Mouse (Mus musculus): ENCODE results near the gene Pax4.

Pax4 gene

GRCm38 (mm10) chr6:28431538-28431855, 17.7 kb downstream of the Pax4 start:
- DNase-seq, result no peak

DNA sequence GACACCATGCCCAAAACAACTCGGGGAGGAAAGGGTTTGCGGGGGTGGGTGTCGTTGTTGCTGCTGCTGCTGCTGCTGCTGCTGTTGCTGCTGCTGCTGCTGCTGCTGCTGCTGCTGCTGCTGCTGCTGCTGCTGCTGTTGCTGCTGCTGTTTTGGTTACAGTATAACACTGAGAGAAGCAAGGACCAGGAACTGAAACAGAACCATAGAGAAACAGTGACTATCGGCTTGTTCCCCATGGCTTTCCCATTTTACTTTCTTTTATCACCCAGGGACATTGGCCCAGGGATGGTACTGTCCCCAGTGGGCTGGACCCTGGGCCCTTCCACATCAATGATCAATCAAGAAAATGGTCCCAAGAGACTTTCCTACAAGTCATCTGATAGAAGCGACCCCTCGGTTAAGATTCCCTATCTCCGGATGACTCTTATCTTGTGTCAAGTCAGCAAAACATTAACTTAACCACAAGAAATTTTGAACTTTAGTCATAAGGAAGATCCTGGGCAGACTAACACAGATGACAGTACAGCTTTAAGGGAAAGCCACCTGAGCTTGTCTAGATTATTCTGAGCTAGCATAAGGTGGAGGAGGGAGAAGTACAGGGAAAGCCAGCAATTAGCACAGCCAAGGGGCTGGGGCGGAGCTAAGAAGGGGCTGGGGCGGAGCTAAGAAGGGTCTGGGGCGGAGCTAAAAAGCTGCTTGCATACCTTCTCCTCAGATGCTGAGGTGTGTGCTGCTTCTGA, 18.2 kb downstream of the Pax4 start:
- DNase-seq, result peak; percentile 18

DNA sequence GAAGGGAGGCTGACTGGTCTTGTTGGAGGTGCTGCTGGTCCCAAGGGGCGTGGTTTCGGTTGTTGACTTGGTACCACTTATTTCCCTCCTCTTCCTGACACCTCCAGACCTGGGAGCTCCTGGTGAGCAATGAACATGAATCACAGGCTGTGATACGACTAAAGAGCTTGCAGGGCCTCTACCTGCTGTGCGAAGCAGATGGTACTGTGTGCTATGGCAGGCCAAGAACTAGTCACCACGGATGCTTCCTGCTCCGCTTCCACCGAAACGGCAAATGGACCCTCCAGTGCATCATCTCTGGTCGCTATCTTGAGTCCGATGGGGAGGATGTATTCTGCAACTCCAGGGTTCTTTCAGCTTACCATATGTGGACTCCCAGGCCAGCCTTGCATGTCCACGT, 19.3 kb downstream of the Pax4 start:
- peak; percentile 58 for DNase-seq

DNA sequence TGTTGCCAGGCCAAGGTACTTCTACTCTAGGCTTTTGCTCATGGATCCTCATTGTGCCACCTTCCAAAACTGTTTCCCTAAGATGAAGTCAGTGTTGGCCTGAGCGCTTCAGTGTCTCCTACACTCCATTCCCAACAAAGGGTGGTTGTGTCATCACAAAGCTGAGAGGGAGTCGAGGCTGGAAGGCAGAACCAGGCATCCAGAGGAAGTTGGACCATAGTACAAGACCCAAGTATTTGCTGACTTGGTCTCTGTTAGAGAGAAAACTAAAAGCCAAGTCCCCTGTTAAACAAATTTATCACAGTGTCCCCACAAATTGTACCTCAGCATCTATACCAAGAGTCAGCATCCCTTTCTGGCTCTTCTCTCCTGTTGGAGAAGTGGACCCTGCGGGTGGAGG, 20.9 kb downstream of the Pax4 start, which contains the start of gene Gcc1:
Gcc1 (minus strand) TSS at position 101 of the 400 bp plus-strand sequence.
- DNase-seq, result no peak

DNA sequence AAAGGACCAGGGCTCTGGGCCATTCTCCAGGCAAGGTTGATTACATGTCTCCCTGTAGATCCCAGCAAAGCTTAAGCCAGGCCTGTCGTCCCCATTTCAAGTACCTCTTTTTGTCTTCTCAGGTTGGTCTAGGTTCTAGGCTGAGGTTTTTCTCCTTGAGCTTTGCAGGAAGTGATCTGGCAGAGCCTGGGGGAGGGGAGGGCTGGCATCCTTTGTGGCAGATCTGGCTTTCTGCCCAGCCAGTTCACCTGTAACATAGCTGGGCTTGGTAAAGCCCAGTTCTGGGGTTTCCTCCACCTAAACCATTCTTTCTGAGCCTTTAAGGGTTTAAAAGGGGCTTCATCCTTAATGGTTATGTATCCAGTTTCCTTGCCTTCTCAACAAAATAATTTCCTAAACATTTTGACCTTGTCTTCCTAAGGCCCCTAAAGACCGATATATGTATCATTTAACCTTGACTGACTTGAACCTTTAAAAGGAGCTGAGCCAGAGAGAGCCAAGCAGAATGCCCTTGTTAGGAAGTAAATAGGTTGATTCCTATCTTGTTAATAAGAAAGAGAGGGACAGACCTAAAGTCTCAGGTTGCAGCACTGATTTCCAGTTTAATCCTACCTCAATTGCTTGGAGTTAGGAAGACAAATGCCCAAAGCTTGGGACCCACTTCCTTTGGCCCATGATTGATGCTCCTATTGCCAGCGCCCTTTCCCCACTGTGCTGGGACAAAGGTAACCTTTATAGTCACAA, 21.9 kb downstream of the Pax4 start, which contains the start of gene Fscn3:
Fscn3 (plus strand) TSS at position 694 of the 744 bp plus-strand sequence.
- DNase-seq, result peak; percentile 51

GRCm38 (mm10) chr6:28425019-28425418, 24.1 kb downstream of the Pax4 start:
- DNase-seq, result peak; percentile 45

- DNase-seq, result peak; percentile 73
These were observed 25.1 kb downstream of the Pax4 start for GRCm38 (mm10) chr6:28423767-28424695.

GRCm38 (mm10) chr6:28423313-28423712, 25.8 kb downstream of the Pax4 start, which contains the start of gene Arf5:
TSS of gene Arf5 (plus strand) at chr6:28423560.
- peak; percentile 92 for DNase-seq

DNA sequence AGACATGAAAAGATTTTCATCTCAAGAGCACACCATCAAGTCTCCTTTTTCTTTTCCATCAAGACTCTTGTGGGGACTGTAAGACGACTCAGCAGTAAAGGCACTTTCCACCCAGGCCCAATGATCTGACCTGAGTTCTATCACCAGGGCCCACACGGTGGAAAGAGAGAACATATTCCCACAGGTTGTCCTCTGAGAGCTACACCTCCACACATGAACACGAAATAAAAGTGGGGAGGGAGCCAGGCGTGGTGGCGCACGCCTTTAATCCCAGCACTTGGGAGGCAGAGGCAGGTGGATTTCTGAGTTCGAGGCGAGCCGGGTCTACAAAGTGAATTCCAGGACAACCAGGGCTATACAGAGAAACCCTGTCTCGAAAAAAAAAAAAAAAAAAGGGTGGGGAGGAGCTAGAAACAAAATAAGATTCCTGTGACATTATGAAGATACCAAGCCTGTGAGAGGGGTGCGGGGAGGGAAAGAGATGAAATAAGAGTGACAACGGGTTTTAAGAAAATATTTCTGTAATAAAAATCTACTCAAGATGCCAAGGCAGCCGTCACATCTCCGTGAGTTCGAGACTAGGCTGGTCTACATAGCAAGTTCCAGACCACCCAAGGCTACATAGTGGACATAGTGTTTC, 26.4 kb downstream of the Pax4 start:
- DNase-seq, result peak; percentile 53

DNA sequence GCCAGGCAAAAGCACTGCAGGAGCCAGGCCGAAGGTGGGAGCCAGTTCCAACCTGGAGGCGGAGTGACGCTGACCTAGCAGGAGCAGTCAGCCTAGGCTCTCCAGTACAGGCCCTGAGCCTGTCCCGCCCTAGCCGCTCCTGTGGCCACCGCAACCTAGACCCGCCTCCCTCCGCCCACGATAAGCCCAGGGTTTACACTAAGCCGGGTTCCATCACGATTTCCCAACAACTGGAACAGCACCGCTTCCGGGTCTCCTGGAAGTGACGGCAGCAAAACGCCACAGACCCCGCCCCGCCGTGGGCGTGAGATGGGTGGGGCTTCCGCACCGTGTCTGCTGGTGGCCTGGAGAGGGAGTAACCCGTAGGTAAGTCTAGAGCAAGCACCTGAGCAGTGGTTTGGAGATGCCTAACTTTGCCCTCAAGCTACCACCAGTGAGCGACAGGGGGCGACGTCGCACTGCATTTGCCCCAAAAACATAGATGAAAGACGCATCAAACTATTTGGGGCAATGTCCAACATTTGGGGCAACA, 27.6 kb downstream of the Pax4 start:
- peak; percentile 94 for DNase-seq

DNA sequence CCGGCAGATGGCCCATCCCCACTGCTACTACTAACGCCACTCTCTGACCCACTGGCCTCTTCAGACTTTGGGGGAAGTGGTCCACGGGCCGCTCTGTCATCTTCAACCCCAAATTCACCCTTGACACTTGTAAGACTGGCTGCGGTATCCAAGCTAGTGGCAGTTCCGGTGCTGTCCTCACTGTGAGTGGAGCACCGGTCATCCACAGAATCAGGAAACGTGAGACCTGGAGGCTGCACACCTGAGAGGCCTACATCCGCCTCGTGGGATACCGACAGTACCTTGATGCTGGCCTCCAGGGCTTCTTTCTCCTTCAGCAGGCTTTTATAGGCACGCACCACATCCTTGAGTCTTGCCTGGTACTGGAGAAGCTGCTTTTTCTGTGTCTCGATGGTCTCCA, 28.3 kb downstream of the Pax4 start:
- peak; percentile 44 for DNase-seq

DNA sequence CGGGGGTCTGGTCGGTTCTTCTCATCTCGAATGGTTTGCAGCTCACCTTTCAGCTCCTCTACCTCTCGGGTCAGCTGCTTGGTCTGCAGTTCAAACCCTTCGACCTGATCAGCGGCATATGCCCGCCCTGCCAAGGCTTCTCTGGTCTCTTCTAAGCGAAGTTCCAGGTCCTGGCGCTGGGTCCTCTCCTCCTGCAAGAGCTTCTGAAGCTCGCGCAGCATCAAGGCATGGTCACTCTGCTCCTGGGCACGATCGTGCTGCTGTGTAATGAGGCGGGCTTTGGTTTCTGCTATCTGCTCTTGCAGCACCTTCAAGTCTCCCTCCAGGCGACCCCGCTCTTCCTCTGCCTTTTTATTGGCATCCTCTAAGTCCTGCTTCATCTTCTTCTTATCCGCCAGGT, 28.8 kb downstream of the Pax4 start:
- DNase-seq, result no peak

DNA sequence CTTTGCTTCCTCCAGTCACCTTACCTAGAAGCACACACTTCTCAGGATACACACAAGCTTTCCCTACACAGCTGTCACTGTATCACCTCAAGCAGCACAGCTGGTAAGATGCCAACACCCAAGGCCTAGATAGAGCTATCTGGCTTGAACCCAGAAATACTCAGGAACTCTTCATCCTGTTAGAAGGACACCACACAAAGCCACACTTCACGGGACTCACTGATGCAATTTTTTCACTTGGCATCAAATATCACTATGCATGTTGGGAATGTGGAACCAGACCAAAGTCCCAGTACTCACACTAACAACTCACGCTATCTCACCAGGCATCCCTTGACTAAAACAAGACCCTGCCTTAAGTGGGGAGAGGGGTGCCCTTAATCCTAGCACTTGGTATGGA, 29.5 kb downstream of the Pax4 start:
- peak; percentile 59 for DNase-seq

DNA sequence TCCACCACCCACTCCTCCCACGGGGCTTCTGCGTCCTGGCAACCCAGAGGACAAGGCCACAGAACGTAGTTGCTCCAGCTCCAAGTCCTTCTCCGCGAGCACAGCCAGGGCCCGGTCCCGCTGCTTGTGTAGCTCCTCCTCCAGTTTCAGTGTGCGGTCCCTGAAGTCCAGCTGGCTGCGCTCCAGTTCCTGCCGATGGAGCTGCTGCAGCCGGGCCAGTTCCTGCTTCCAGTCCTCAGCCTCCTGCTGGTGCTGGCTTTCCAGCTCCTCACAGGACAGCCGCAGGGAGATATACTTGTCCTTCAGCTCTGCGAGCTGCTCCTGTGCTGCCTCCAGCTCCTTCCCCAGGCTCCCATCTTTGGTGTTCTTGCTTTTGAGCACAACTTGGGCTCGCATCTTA, 30.7 kb downstream of the Pax4 start:
- peak; percentile 88 for DNase-seq

- DNase-seq, result no peak
These were observed 32.2 kb downstream of the Pax4 start for GRCm38 (mm10) chr6:28416981-28417380.

GRCm38 (mm10) chr6:28411236-28411635, 37.9 kb downstream of the Pax4 start:
- no peak for DNase-seq

DNA sequence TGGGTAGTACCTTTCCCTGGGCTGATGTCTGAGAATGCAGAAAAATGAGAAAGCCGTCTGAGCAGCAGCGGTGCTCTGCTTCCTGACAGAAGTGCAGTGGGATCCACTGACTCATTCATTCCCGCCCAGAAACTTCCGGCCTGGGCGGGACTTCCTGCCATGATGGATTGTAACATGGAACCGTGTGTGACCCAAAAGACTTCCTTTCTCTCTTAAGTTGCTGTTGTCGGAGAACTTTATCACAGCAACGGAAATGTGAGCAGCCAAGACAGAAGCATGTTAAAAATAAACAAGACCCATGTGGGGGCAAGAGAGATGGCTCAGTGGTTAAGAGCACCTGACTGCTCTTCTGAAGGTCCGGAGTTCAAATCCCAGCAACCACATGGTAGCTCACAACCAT, 39.1 kb downstream of the Pax4 start:
- DNase-seq, result no peak

- no peak for DNase-seq
These were observed 49.4 kb downstream of the Pax4 start for GRCm38 (mm10) chr6:28399791-28400190.

- DNase-seq, result no peak
These were observed 50.4 kb downstream of the Pax4 start for GRCm38 (mm10) chr6:28398726-28399125.

- no peak for DNase-seq
These were observed 51.4 kb downstream of the Pax4 start, which contains the start of gene Zfp800 for GRCm38 (mm10) chr6:28397681-28398203. TSS of gene Zfp800 (minus strand) at chr6:28398005.

- no peak for DNase-seq
These were observed 52.2 kb downstream of the Pax4 start for GRCm38 (mm10) chr6:28396853-28397457.
